Mouse (Mus musculus) liver, embryonic 14.5 days (tissue): ENCODE measurements around the gene Med13l. TPM values are rescaled to one million over a fixed set of nuclear protein-coding genes. Genes with fewer than 3 reads are reported as not detected.

ENCODE experiments used
- ATAC-seq: fragments of 200-750 bp; cut with Nextera tagmentation; 2 replicates; pipeline ENCODE4 v1.8.0; 2017; ENCODE audit warnings: moderate number of reproducible peaks, mild to moderate bottlenecking, moderate library complexity; ENCODE audit not compliant: insufficient read depth
- DNase-seq, 3 experiments: peaks; one replicate each; pipeline ENCODE4 v3.0.0-alpha.2; 2012 to 2013; ENCODE audit warnings: low read depth in 3 of 3, low spot score in 3 of 3
- H3K27ac ChIP-seq: fragments of 300-500 bp; sonication (generic); 2 replicates; pipeline ENCODE4 v1.5.1; 2014; ENCODE audit warnings: moderate library complexity, mild to moderate bottlenecking, control low read depth, inconsistent platforms
- H3K27me3 ChIP-seq: fragments of 300-500 bp; sonication (generic); 2 replicates; pipeline ENCODE4 v1.6.1; 2014; ENCODE audit warnings: mild to moderate bottlenecking, low read length, moderate library complexity; ENCODE audit not compliant: control insufficient read depth, insufficient read depth
- H3K36me3 ChIP-seq: fragments of 300-500 bp; sonication (generic); replicated peaks from 2 replicates; pipeline ENCODE4 v1.6.1; 2014; ENCODE audit warnings: low read depth; ENCODE audit not compliant: control insufficient read depth, insufficient read depth
- H3K4me1 ChIP-seq, 2 experiments: fragments of 200-500 bp in 1 of 2; fragments of 300-500 bp in 1 of 2; sonication (generic) in 1 of 2; replicated peaks; 2 replicates each; pipeline ENCODE4 v1.6.1; 2012 to 2014; ENCODE audit warnings: antibody characterized with exemption in 1 of 2, inconsistent platforms in 1 of 2, low read length in 1 of 2; ENCODE audit not compliant: control insufficient read depth in 2 of 2, insufficient read depth in 2 of 2
- H3K4me2 ChIP-seq: fragments of 300-500 bp; sonication (generic); 2 replicates; pipeline ENCODE4 v1.6.1; 2014; ENCODE audit warnings: low read depth, mild to moderate bottlenecking, control low read depth, moderate library complexity
- H3K4me3 ChIP-seq, 2 experiments: fragments of 200-500 bp in 1 of 2; fragments of 300-500 bp in 1 of 2; sonication (generic) in 1 of 2; 2 replicates each; pipeline ENCODE4 v1.5.1; 2012 to 2014; ENCODE audit warnings: low read depth in 2 of 2, low read length in 2 of 2, mild to moderate bottlenecking in 2 of 2, control low read depth in 1 of 2, inconsistent platforms in 1 of 2, moderate library complexity in 1 of 2; ENCODE audit not compliant: insufficient read depth in 1 of 2
- H3K9ac ChIP-seq: fragments of 300-500 bp; sonication (generic); replicated peaks from 2 replicates; pipeline ENCODE4 v1.6.1; 2014; ENCODE audit warnings: mild to moderate bottlenecking, control low read depth, moderate library complexity
- H3K9me3 ChIP-seq: fragments of 300-500 bp; sonication (generic); 2 replicates; pipeline ENCODE4 v1.6.1; 2016; ENCODE audit warnings: low read length, mixed read lengths; ENCODE audit not compliant: control insufficient read depth
- CTCF ChIP-seq: IDR thresholded peaks from 2 replicates; pipeline ENCODE4 v1.5.1; 2016; ENCODE audit warnings: antibody characterized with exemption, low read depth, control low read depth
- EP300 ChIP-seq: IDR thresholded peaks from 2 replicates; pipeline ENCODE4 v1.6.1; 2016; ENCODE audit warnings: antibody characterized with exemption, low read depth
- WGBS: fragments of 180-500 bp; shearing (Covaris S2); extraction: QIAGEN DNeasy Blood & Tissue Kit; methylation state at CpG from one replicate; pipeline ENCODE4 v1.1.7; 2014; ENCODE audit not compliant: insufficient replicate concordance; 5-methylcytosine and 5-hydroxymethylcytosine counted together
- polyA plus RNA-seq, 2 experiments: library from polyadenylated mRNA; depleted of rRNA in 1 of 2; stranded (reverse) in 1 of 2; unstranded in 1 of 2; fragments of >200 nt; fragmentation: Nextera tagmentation in 1 of 2; extraction: Ambion mirVana in 1 of 2; gene quantifications; 2 replicates each; pipeline versions ENCODE4 v1.2.1 to v1.2.3; 2012 to 2014

Gene Med13l
- polyA plus RNA-seq, 2 experiments: 6.4 to 9.9 TPM

- Histone ChIP-seq H3K36me3 (no peaks in the 10 kb centered on the region), H3K9me3 (no peaks in the 10 kb centered on the region), H3K9ac (no peak overlapping the region), H3K4me3 (no peak overlapping the region), H3K27ac (no peak overlapping the region), H3K4me1 (peaks cover 11 to 53% of the 10 kb centered on the region in 2 experiments), H3K27me3 (no peaks in the 10 kb centered on the region), H3K4me2 (no peak overlapping the region)
- 71% methylated on average over 11 of the region's 11 CpGs for WGBS
- TF ChIP-seq EP300 (no peak), CTCF (no peak)
- no peak for ATAC-seq
- no peak for DNase-seq
These were observed 28.9 kb downstream of the Med13l start for GRCm38 (mm10) chr5:118589186-118589892.

GRCm38 (mm10) chr5:118590868-118591267 is 30.4 kb downstream of the Med13l start:
- Histone ChIP-seq H3K9me3 (no peaks in the 10 kb centered on the region), H3K27ac (no peak overlapping the region), H3K9ac (no peak overlapping the region), H3K27me3 (no peaks in the 10 kb centered on the region), H3K36me3 (peaks cover 3% of the 10 kb centered on the region; the same call in 1 of the 2 replicates), H3K4me1 (peaks cover 11 to 51% of the 10 kb centered on the region in 2 experiments), H3K4me3 (no peak overlapping the region), H3K4me2 (no peak overlapping the region)
- 20% methylated on average over 6 of the region's 6 CpGs for WGBS
- TF ChIP-seq EP300: no peak
- TF ChIP-seq CTCF: no peak
- DNase-seq (no peak), ATAC-seq (no peak)

GRCm38 (mm10) chr5:118591826-118592499 is 31.5 kb downstream of the Med13l start:
- peak overlapping the region; percentile 9; the same call in 1 of the 2 replicates for H3K4me2 ChIP-seq
- H3K36me3 ChIP-seq: peaks cover 3% of the 10 kb centered on the region; the same call in 1 of the 2 replicates
- H3K27me3 ChIP-seq: no peaks in the 10 kb centered on the region
- no peak overlapping the region for H3K9ac ChIP-seq
- DNase-seq: no peak
- TF ChIP-seq EP300 (no peak), CTCF (no peak)
- no peak overlapping the region for H3K27ac ChIP-seq
- H3K4me1 ChIP-seq: peaks cover 11 to 47% of the 10 kb centered on the region in 2 experiments
- 34% methylated on average over 11 of the region's 11 CpGs for WGBS
- no peak overlapping the region for H3K4me3 ChIP-seq
- no peak for ATAC-seq
- H3K9me3 ChIP-seq: no peaks in the 10 kb centered on the region

GRCm38 (mm10) chr5:118594470-118595236 is 34.2 kb downstream of the Med13l start:
- no peak overlapping the region for H3K27ac ChIP-seq
- H3K4me2 ChIP-seq: no peak overlapping the region
- TF ChIP-seq EP300 (no peak), CTCF (peak; percentile 84)
- peaks cover 4 to 24% of the 10 kb centered on the region in 2 experiments; a peak in 3 of 4 replicates for H3K4me1 ChIP-seq
- no peaks in the 10 kb centered on the region for H3K27me3 ChIP-seq
- peak; percentile 23 to 51 (median 25) for DNase-seq
- H3K4me3 ChIP-seq: no peak overlapping the region
- no peak overlapping the region for H3K9ac ChIP-seq
- peaks cover 3% of the 10 kb centered on the region; the same call in 1 of the 2 replicates for H3K36me3 ChIP-seq
- ATAC-seq: no peak
- 58% methylated on average over 14 of the region's 14 CpGs for WGBS
- H3K9me3 ChIP-seq: no peaks in the 10 kb centered on the region
